Mouse (Mus musculus) liver, embryonic 14.5 days (tissue): ENCODE measurements around the gene Msi1. TPM values are rescaled to one million over a fixed set of nuclear protein-coding genes. Genes with fewer than 3 reads are reported as not detected.

Source experiments
- ATAC-seq: fragments of 200-750 bp; cut with Nextera tagmentation; 2 replicates; pipeline ENCODE4 v1.8.0; 2017; ENCODE audit warnings: moderate number of reproducible peaks, mild to moderate bottlenecking, moderate library complexity; ENCODE audit not compliant: insufficient read depth
- DNase-seq, 3 experiments: peaks; one replicate each; pipeline ENCODE4 v3.0.0-alpha.2; 2012 to 2013; ENCODE audit warnings: low read depth in 3 of 3, low spot score in 3 of 3
- H3K27ac ChIP-seq: fragments of 300-500 bp; sonication (generic); 2 replicates; pipeline ENCODE4 v1.5.1; 2014; ENCODE audit warnings: moderate library complexity, mild to moderate bottlenecking, control low read depth, inconsistent platforms
- H3K27me3 ChIP-seq: fragments of 300-500 bp; sonication (generic); 2 replicates; pipeline ENCODE4 v1.6.1; 2014; ENCODE audit warnings: mild to moderate bottlenecking, low read length, moderate library complexity; ENCODE audit not compliant: control insufficient read depth, insufficient read depth
- H3K36me3 ChIP-seq: fragments of 300-500 bp; sonication (generic); replicated peaks from 2 replicates; pipeline ENCODE4 v1.6.1; 2014; ENCODE audit warnings: low read depth; ENCODE audit not compliant: control insufficient read depth, insufficient read depth
- H3K4me1 ChIP-seq, 2 experiments: fragments of 200-500 bp in 1 of 2; fragments of 300-500 bp in 1 of 2; sonication (generic) in 1 of 2; replicated peaks; 2 replicates each; pipeline ENCODE4 v1.6.1; 2012 to 2014; ENCODE audit warnings: antibody characterized with exemption in 1 of 2, inconsistent platforms in 1 of 2, low read length in 1 of 2; ENCODE audit not compliant: control insufficient read depth in 2 of 2, insufficient read depth in 2 of 2
- H3K4me2 ChIP-seq: fragments of 300-500 bp; sonication (generic); 2 replicates; pipeline ENCODE4 v1.6.1; 2014; ENCODE audit warnings: low read depth, mild to moderate bottlenecking, control low read depth, moderate library complexity
- H3K4me3 ChIP-seq, 2 experiments: fragments of 200-500 bp in 1 of 2; fragments of 300-500 bp in 1 of 2; sonication (generic) in 1 of 2; 2 replicates each; pipeline ENCODE4 v1.5.1; 2012 to 2014; ENCODE audit warnings: low read depth in 2 of 2, low read length in 2 of 2, mild to moderate bottlenecking in 2 of 2, control low read depth in 1 of 2, inconsistent platforms in 1 of 2, moderate library complexity in 1 of 2; ENCODE audit not compliant: insufficient read depth in 1 of 2
- H3K9ac ChIP-seq: fragments of 300-500 bp; sonication (generic); replicated peaks from 2 replicates; pipeline ENCODE4 v1.6.1; 2014; ENCODE audit warnings: mild to moderate bottlenecking, control low read depth, moderate library complexity
- H3K9me3 ChIP-seq: fragments of 300-500 bp; sonication (generic); 2 replicates; pipeline ENCODE4 v1.6.1; 2016; ENCODE audit warnings: low read length, mixed read lengths; ENCODE audit not compliant: control insufficient read depth
- CTCF ChIP-seq: IDR thresholded peaks from 2 replicates; pipeline ENCODE4 v1.5.1; 2016; ENCODE audit warnings: antibody characterized with exemption, low read depth, control low read depth
- EP300 ChIP-seq: IDR thresholded peaks from 2 replicates; pipeline ENCODE4 v1.6.1; 2016; ENCODE audit warnings: antibody characterized with exemption, low read depth
- WGBS: fragments of 180-500 bp; shearing (Covaris S2); extraction: QIAGEN DNeasy Blood & Tissue Kit; methylation state at CpG from one replicate; pipeline ENCODE4 v1.1.7; 2014; ENCODE audit not compliant: insufficient replicate concordance; 5-methylcytosine and 5-hydroxymethylcytosine counted together
- polyA plus RNA-seq, 2 experiments: library from polyadenylated mRNA; depleted of rRNA in 1 of 2; stranded (reverse) in 1 of 2; unstranded in 1 of 2; fragments of >200 nt; fragmentation: Nextera tagmentation in 1 of 2; extraction: Ambion mirVana in 1 of 2; gene quantifications; 2 replicates each; pipeline versions ENCODE4 v1.2.1 to v1.2.3; 2012 to 2014

Msi1 gene
- polyA plus RNA-seq, 2 experiments, result 0.37 to 0.95 TPM

GRCm38 (mm10) chr5:115470766-115471531 lies 41.5 kb downstream of the Msi1 start:
- H3K4me2 ChIP-seq, result peak overlapping the region; percentile 39
- no peak overlapping the region for H3K27ac ChIP-seq
- TF ChIP-seq EP300 (no peak), CTCF (peak; percentile 80)
- 34% methylated on average over 20 of the region's 20 CpGs for WGBS
- H3K4me3 ChIP-seq, result no peak overlapping the region
- H3K27me3 ChIP-seq, result no peaks in the 10 kb centered on the region; the same call in 1 of the 2 replicates
- no peaks in the 10 kb centered on the region for H3K9me3 ChIP-seq
- H3K36me3 ChIP-seq, result no peaks in the 10 kb centered on the region
- no peak for DNase-seq
- ATAC-seq, result no peak
- H3K4me1 ChIP-seq, result peaks cover 0 to 12% of the 10 kb centered on the region in 2 experiments; a peak in 1 of 4 replicates
- H3K9ac ChIP-seq, result no peak overlapping the region

GRCm38 (mm10) chr5:115473191-115473590 lies 43.8 kb downstream of the Msi1 start:
- peak; percentile 59 for TF ChIP-seq CTCF
- no peak for TF ChIP-seq EP300

DNA sequence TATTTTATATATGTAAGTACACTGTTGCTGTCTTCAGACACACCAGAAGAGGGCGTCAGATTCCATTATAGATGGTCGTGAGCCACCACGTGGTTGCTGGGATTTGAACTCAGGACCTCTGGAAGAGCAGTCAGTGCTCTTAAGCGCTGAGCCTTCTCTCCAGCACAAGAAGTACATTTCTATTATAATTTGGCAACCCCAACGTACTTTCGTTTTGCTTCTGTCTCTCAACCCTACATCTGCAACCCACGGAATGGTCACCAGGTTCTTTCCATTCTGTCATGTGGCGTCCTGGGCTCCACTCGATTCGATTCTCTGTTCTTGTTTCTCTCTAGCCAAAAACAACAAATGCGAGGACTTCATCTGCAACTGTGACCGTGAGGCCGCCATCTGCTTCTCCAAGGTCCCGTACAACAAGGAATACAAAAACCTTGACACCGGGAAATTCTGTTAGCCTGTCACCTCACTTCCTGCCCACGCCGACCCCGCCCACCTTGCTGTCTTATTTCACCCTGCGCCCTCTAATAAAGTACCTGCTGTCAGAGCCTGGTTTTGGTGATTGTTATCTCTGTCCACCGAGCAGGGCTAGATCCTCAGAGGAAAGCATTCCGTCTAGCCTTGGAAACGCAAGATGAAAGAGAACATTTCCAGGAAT lies 44.9 kb downstream of the Msi1 start:
- Histone ChIP-seq H3K27me3 (no peaks in the 10 kb centered on the region; the same call in 1 of the 2 replicates), H3K9me3 (no peaks in the 10 kb centered on the region), H3K36me3 (no peaks in the 10 kb centered on the region), H3K4me1 (peaks cover 0 to 8% of the 10 kb centered on the region in 2 experiments; a peak in 1 of 4 replicates), H3K4me2 (peak overlapping the region; percentile 0; the same call in 1 of the 2 replicates), H3K9ac (no peak overlapping the region), H3K4me3 (no peak overlapping the region), H3K27ac (no peak overlapping the region)
- ATAC-seq (no peak), DNase-seq (no peak)
- WGBS, result 47% methylated on average over 22 of the region's 22 CpGs
- TF ChIP-seq EP300 (no peak), CTCF (no peak)

More at GRCm38 (mm10) chr5:115473191-115473590, 43.8 kb downstream of the Msi1 start:
- 57% methylated on average over 10 of the region's 10 CpGs for WGBS
- Histone ChIP-seq H3K36me3 (no peaks in the 10 kb centered on the region), H3K27me3 (no peaks in the 10 kb centered on the region; the same call in 1 of the 2 replicates), H3K9me3 (no peaks in the 10 kb centered on the region), H3K4me2 (no peak overlapping the region), H3K4me1 (peaks cover 0 to 8% of the 10 kb centered on the region in 2 experiments; a peak in 1 of 4 replicates), H3K27ac (no peak overlapping the region), H3K9ac (no peak overlapping the region), H3K4me3 (no peak overlapping the region)
- ATAC-seq (no peak), DNase-seq (no peak)

DNA sequence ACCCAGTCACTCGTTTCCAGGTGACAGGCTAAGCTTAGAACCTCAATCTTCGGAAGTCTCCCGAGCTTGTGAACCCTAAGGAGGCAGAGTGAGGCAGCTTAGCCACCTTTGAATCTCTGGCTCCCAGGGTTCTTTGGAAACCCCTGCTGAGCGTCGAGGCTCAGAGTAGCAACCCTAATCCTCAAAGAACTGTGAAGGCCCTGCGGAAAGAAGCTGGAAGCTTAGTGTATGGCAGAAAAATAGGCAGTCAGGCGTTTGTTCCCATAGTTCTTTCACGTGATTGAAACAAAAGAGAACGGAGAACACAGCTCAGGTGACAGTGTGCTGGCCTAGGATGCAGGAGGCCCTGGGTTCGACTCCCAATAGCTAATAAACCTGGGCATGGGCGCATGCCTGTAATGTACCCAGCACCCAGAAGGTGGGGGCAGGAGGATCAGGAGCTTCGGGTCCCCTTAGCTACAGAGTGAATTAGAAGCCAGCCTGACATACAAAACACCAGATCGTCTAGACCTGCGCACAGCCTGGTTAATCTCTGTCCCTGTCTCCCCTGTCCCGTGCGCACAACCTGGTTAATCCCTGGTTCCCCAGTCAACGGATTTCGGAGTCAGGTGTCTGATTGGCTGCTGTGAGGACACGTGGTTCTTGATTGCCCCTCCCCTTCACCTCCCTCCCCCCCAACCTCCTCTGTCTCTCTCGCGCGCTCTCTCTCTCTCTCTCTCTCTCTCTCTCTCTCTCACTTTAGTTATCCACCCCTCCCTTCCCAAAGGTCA lies 46.1 kb downstream of the Msi1 start:
- no peaks in the 10 kb centered on the region; the same call in 1 of the 2 replicates for H3K27me3 ChIP-seq
- ATAC-seq (peak; percentile 58; the same call in 1 of the 2 replicates), DNase-seq (no peak)
- H3K27ac ChIP-seq, result no peak overlapping the region
- peaks cover 0 to 8% of the 10 kb centered on the region in 2 experiments; a peak in 1 of 4 replicates for H3K4me1 ChIP-seq
- no peaks in the 10 kb centered on the region for H3K9me3 ChIP-seq
- H3K9ac ChIP-seq, result no peak overlapping the region
- 14% methylated on average over 22 of the region's 22 CpGs for WGBS
- no peak for TF ChIP-seq EP300
- TF ChIP-seq CTCF, result no peak
- H3K4me2 ChIP-seq, result peak overlapping the region; percentile 46
- no peaks in the 10 kb centered on the region for H3K36me3 ChIP-seq
- H3K4me3 ChIP-seq, result peak overlapping the region; percentile 9 to 42
